Mouse (Mus musculus): Measurements from ENCODE around the gene Ifit1. TPM values are rescaled to one million over a fixed set of nuclear protein-coding genes. Genes with fewer than 3 reads are reported as not detected.
A peak's percentile ranks its signal among the peaks of the same experiment; 100 is the strongest.
"Not testable (repeated sequence)": the region's sequence is repeated elsewhere in the genome, so short reads cannot be mapped to it uniquely, and the experiment has no call there.

Gene Ifit1
- 0.76 and 1.7 TPM in 2 replicates for polyA plus RNA-seq (2015; fragmentation: Nextera tagmentation; extraction: Ambion mirVana)

DNA sequence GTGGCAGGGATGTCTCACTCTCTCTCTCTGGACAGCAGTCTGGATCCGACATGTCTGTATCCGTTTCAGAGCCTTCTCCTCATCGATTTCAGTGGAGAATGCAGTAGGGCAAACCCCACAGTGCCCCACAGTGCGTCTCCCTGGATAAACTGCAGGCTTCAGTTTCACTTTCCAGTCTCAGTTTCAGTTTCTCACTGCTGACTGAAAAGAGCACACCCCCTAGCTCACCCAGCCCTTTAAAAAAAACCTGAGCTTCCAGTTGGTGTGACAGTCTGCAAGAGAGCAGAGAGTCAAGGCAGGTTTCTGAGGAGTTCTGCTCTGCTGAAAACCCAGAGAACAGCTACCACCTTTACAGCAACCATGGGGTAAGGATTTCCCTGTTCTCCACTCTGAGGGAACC, at the start of gene Ifit1, which contains the start of gene Ifit1bl2:
Gene Ifit1, plus strand, starts transcription at position 249 of the 400 bp plus-strand sequence.
Gene Ifit1bl2, minus strand, starts transcription at position 121 of the 400 bp plus-strand sequence.
- H3K4me2 ChIP-seq, result peak within 1 kb of the TSS; percentile 39
- ATAC-seq (replicated peaks; ENCODE audit: insufficient number of reproducible peaks, insufficient read depth, low FRiP score, low read depth), result no peak
- no peaks in the 10 kb centered on the region for H3K27me3 ChIP-seq
- no peaks in the 10 kb centered on the region for H3K36me3 ChIP-seq
- no peaks in the 10 kb centered on the region for H3K9me3 ChIP-seq (replicated peaks)
- H3K4me3 ChIP-seq, result peak within 1 kb of the TSS; percentile 14
- WGBS, result 18% methylated on average over 4 of the region's 4 CpGs
- peaks cover 3% of the 10 kb centered on the region; the same call in 1 of the 2 replicates for H3K4me1 ChIP-seq (replicated peaks)
- no peak within 1 kb of the TSS for H3K27ac ChIP-seq
- H3K9ac ChIP-seq, result no peak within 1 kb of the TSS

DNA sequence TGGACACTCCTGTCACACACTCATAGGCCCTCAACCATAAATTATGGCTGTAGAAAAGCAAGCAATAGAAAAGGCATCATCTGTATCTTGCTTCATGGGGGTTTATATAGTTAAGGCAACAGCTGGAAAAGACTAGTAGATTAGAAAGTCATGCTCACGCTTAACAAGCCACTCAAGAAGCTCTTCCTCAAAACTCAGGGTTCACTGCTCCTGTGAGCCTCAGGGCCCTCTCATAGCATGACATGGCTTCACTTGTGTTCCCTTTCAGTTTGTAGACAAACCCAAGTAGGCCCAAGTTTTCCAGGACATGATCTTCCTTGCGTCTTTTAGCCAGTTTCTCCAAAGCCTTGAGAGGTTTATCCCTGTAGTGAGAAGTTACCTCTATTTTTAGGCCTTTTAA, 47.2 kb upstream of the Ifit1 start:
- no peak overlapping the region for H3K9ac ChIP-seq
- peaks cover 14% of the 10 kb centered on the region for H3K4me1 ChIP-seq (replicated peaks)
- no peaks in the 10 kb centered on the region for H3K9me3 ChIP-seq (replicated peaks)
- no peaks in the 10 kb centered on the region for H3K36me3 ChIP-seq
- no peak overlapping the region for H3K4me2 ChIP-seq
- H3K4me3 ChIP-seq, result no peak overlapping the region
- H3K27ac ChIP-seq, result no peak overlapping the region
- WGBS, result 85% methylated on average over 2 of the region's 2 CpGs
- H3K27me3 ChIP-seq, result no peaks in the 10 kb centered on the region
- ATAC-seq (replicated peaks; ENCODE audit: insufficient number of reproducible peaks, insufficient read depth, low FRiP score, low read depth), result no peak

DNA sequence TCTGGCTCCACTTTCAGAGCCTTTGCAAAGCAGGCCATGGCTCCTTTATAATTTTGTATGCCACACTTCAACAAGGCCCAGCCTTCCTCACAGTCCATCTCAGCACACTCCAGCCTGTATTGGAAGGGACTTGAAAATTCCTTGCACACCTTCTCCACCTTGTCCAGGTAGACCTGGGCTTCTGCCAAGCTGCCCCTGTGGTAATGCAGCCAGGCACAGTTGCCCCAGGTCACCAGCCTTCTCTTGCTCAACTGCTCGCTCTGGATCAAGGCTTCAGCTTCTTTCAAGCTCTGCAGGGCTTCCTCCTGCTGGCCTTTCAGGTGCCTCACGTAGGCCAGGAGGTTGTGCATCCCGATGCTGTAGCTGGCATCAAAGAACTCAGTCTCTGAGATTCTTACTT, 46.1 kb upstream of the Ifit1 start:
- H3K4me1 ChIP-seq (replicated peaks), result peaks cover 17% of the 10 kb centered on the region
- H3K36me3 ChIP-seq; H3K9ac ChIP-seq; H3K4me2 ChIP-seq; H3K4me3 ChIP-seq; ATAC-seq (replicated peaks; ENCODE audit: insufficient number of reproducible peaks, insufficient read depth, low FRiP score, low read depth); H3K27ac ChIP-seq; H3K27me3 ChIP-seq; H3K9me3 ChIP-seq (replicated peaks): not testable (repeated sequence)
- 84% methylated on average over 3 of the region's 3 CpGs for WGBS

DNA sequence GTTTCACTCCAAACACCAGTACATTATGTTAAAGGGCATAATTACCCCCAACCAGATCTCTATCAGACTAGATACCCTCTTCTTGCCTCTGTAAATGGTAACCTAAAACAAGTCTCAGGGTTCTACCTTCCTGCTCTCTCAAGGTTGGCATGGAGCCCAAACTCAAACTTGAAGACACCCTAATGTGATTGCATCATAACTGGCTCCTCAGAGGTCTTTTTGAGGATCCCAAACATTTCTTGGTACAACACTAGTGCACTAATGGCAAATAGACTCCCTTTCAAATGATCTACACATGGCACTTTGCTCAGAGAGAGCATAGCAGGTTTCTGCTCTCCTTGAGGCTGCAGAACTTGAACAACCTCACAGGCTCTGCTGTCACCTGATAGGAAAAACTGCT, 43.9 kb upstream of the Ifit1 start:
- H3K27me3 ChIP-seq, result no peaks in the 10 kb centered on the region
- H3K4me2 ChIP-seq, result no peak overlapping the region
- ATAC-seq (replicated peaks; ENCODE audit: insufficient number of reproducible peaks, insufficient read depth, low FRiP score, low read depth), result no peak
- no peaks in the 10 kb centered on the region for H3K9me3 ChIP-seq (replicated peaks)
- no peak overlapping the region for H3K27ac ChIP-seq
- H3K4me3 ChIP-seq, result no peak overlapping the region
- H3K4me1 ChIP-seq (replicated peaks), result peaks cover 17% of the 10 kb centered on the region
- no peak overlapping the region for H3K9ac ChIP-seq
- no peaks in the 10 kb centered on the region for H3K36me3 ChIP-seq

DNA sequence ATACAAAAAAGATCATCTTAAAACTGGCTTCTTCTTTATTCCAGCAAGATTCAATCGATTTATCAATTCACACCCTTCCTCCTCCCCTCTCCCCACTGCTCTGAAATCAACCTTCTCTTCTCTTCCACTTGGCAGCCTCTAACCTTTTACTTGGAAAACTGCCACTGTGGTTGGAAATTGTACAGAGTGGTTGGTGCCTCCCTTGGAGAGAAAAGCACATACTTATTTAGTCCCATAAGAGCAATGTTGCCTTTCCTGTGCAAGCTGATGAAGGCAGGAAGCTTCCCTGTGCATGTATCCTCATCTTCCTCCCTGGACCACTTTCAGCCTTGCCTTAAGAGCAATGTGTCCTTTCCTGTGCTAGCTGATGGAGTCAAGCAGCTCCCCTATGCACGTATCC, 42.3 kb upstream of the Ifit1 start:
- WGBS, result 55% methylated on average over 2 of the region's 2 CpGs
- H3K4me2 ChIP-seq, result no peak overlapping the region
- peaks cover 17% of the 10 kb centered on the region for H3K4me1 ChIP-seq (replicated peaks)
- no peaks in the 10 kb centered on the region for H3K9me3 ChIP-seq (replicated peaks)
- H3K9ac ChIP-seq, result no peak overlapping the region
- H3K27me3 ChIP-seq, result no peaks in the 10 kb centered on the region
- ATAC-seq (replicated peaks; ENCODE audit: insufficient number of reproducible peaks, insufficient read depth, low FRiP score, low read depth), result 0 out of 2 replicates have a peak, but pooled peaks have one; percentile 49
- no peak overlapping the region for H3K27ac ChIP-seq
- no peaks in the 10 kb centered on the region for H3K36me3 ChIP-seq
- H3K4me3 ChIP-seq, result no peak overlapping the region

DNA sequence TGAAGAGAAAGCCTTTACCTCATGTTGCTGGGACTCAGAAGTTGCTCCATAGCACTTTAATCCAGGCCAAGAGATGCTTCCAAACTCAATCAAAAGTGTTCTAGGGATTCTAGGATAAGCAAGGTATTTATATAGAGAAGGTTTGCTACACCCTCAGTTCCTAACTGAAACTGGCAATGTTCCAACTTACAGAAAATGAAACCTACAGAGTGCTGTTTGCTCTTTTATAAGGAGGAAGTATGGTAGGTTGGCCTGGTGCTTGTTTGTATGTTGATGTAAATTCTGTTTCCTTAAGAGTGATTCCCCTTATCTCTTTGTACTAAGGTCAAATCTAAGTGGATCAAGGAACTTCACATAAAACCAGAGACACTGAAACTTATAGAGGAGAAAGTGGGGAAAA, 41.4 kb upstream of the Ifit1 start:
- H3K27me3 ChIP-seq; H3K9me3 ChIP-seq (replicated peaks); H3K4me3 ChIP-seq; H3K36me3 ChIP-seq; ATAC-seq (replicated peaks; ENCODE audit: insufficient number of reproducible peaks, insufficient read depth, low FRiP score, low read depth); H3K9ac ChIP-seq; H3K27ac ChIP-seq; H3K4me2 ChIP-seq: not testable (repeated sequence)
- H3K4me1 ChIP-seq (replicated peaks), result peaks cover 17% of the 10 kb centered on the region

DNA sequence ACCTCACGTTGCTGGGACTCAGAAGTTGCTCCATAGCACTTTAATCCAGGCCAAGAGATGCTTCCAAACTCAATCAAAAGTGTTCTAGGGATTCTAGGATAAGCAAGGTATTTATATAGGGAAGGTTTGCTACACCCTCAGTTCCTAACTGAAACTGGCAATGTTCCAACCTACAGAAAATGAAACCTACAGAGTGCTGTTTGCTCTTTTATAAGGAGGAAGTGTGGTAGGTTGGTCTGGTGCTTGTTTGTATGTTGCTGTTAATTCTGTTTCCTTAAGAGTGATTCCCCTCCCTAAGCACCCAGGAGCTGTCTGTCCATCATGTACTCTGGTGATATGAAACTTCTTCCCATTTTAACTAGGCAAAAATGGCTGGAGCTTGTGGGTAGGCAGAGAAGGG, 38.8 kb upstream of the Ifit1 start, which contains the start of gene Ifit1bl1:
Gene Ifit1bl1, minus strand, starts transcription at position 69 of the 400 bp plus-strand sequence.
- H3K9me3 ChIP-seq (replicated peaks); H3K9ac ChIP-seq; H3K4me3 ChIP-seq; H3K36me3 ChIP-seq; ATAC-seq (replicated peaks; ENCODE audit: insufficient number of reproducible peaks, insufficient read depth, low FRiP score, low read depth); H3K27me3 ChIP-seq; H3K4me2 ChIP-seq; H3K27ac ChIP-seq: not testable (repeated sequence)
- H3K4me1 ChIP-seq (replicated peaks), result peaks cover 16% of the 10 kb centered on the region
- WGBS, result 55% methylated on average over 1 of the region's 1 CpGs

DNA sequence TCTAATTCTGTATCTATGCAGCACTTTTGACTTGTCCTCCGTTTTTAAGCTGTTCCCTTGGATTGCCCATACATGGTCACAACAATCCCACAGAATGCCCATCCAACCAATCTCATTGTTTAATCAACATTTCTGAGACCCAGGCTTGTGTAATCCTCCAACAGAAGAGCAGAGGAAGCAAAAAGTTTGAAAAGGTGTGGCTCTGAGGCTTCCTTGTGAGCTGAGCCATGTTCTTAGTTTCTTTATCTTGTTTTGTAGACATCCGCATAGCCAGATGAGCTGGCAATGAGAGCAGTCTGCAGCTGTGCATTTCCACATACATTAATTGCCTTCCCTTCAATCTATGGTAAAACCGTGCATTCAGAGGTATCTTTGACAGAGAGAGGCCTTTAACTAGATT, 35.2 kb upstream of the Ifit1 start:
- no peak overlapping the region for H3K4me3 ChIP-seq
- no peak overlapping the region for H3K9ac ChIP-seq
- H3K4me1 ChIP-seq (replicated peaks), result no peaks in the 10 kb centered on the region
- H3K4me2 ChIP-seq, result no peak overlapping the region
- no peak overlapping the region for H3K27ac ChIP-seq
- WGBS, result 88% methylated on average over 3 of the region's 3 CpGs
- no peaks in the 10 kb centered on the region for H3K36me3 ChIP-seq
- no peak for ATAC-seq (replicated peaks; ENCODE audit: insufficient number of reproducible peaks, insufficient read depth, low FRiP score, low read depth)
- H3K9me3 ChIP-seq (replicated peaks), result no peaks in the 10 kb centered on the region
- no peaks in the 10 kb centered on the region for H3K27me3 ChIP-seq

DNA sequence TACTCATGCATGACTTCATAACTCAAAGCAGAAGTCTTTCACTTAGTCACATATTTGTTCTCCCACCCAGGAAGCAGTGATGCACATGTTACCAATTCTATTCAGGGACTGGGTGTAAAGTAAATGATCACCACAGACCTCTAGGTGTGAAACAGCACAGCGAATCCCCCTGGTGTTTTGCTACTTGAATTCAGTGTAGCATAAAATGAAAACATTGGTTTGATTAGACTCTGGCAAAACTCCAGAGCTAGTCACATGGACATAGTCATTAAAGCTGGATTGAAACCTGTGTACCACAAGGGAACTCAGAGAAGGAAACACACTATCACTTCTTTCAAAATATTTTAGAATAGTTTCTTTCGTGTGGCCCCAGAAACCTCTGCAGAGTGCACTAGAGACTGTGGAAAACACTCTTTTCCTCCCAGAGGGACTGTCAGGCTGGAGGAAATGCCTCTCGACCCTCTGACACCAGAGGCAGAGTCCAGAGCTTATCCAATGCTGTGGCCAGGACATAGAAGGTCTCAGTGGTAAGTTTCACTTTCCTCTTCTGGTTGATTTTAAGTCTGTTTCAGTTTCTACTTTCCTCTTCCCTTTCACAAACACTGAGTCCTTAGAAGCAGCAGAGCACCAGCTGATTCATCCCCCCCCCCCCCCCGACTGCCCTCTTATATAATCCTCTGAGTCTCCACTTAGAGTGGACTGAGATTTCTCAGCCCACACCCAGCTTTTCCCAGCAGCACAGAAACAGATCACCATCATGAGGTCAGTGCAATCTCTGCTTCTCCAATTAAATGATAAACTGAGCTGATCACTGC, 33.2 kb upstream of the Ifit1 start, which contains the start of gene Ifit3b:
Gene Ifit3b, plus strand, starts transcription at position 734 of the 815 bp plus-strand sequence.
- Histone ChIP-seq H3K27ac (peak within 1 kb of the TSS; percentile 12; the same call in 1 of the 2 replicates), H3K4me2 (0 out of 2 replicates have a peak within 1 kb of the TSS, but pooled peaks have one; percentile 11)
- H3K4me1 ChIP-seq (replicated peaks); H3K4me3 ChIP-seq; H3K9me3 ChIP-seq (replicated peaks); H3K36me3 ChIP-seq; H3K27me3 ChIP-seq; H3K9ac ChIP-seq: not testable (repeated sequence)
- peak; percentile 58; the same call in 1 of the 2 replicates for ATAC-seq (replicated peaks; ENCODE audit: insufficient number of reproducible peaks, insufficient read depth, low FRiP score, low read depth)
- 26% methylated on average over 4 of the region's 4 CpGs for WGBS

DNA sequence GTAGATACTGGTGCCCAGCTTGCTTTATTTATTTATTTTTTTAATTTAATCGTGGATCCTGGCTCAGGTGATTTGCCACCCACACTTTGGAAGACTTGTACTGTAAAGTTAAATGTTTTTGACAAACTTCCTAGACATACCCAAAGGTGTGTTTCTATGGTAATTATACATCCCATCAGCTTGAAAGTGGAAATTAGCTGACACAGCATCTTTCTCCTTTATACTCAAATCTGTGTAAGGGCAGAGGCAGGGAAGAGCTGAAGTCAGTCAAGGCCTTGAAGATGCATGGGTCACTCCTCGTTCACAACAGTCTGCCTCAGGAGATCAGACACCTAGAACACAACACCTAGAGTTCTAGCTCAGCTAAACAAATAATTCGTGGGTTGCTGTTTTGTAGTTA, 30.6 kb upstream of the Ifit1 start:
- ATAC-seq (replicated peaks; ENCODE audit: insufficient number of reproducible peaks, insufficient read depth, low FRiP score, low read depth); H3K36me3 ChIP-seq; H3K4me2 ChIP-seq; H3K4me1 ChIP-seq (replicated peaks); H3K27me3 ChIP-seq; H3K4me3 ChIP-seq; H3K9ac ChIP-seq; H3K27ac ChIP-seq; H3K9me3 ChIP-seq (replicated peaks): not testable (repeated sequence)
- WGBS, result 75% methylated on average over 3 of the region's 3 CpGs

DNA sequence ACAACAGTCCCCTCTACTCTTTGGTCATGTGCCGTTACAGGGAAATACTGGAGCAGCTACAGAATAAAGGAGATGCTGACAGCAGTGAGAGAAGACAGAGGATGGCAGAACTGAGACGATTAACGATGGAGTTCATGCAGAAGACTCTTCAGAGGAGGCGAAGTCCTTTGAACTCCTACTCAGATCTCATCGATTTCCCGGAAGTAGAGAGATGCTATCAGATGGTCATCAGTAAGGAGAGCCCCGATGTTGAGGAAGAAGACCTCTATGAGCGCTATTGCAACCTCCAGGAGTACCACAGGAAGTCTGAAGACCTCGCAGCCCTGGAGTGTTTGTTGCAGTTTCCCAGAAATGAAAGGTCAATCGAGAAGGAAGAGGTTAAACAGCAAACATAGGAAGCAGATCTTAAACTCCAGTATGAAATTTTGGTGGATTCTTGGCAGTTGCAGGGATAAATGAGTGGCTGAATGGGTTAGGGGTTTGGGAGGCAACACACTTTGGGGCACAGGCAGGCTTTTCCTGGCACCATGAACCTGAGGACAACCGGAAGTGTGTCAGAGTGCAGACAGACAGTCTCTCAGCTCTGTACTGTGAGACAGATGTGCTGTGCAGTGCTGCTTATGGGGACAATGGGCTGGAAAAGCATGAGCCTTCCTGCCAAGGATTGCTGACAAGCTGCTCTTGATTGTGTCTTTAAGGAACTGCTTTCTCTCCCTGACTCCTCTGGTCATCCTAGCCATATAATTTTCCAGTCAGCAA, 28.2 kb upstream of the Ifit1 start:
- H3K27ac ChIP-seq; H3K4me2 ChIP-seq; H3K9me3 ChIP-seq (replicated peaks); ATAC-seq (replicated peaks; ENCODE audit: insufficient number of reproducible peaks, insufficient read depth, low FRiP score, low read depth); H3K4me3 ChIP-seq; H3K4me1 ChIP-seq (replicated peaks); H3K36me3 ChIP-seq; H3K27me3 ChIP-seq; H3K9ac ChIP-seq: not testable (repeated sequence)
- WGBS, result 63% methylated on average over 6 of the region's 11 CpGs

All from heart, embryonic 15.5 days (tissue).